Mouse (Mus musculus): ENCODE measurements around the gene Slc28a3.

The Slc28a3 gene

DNA sequence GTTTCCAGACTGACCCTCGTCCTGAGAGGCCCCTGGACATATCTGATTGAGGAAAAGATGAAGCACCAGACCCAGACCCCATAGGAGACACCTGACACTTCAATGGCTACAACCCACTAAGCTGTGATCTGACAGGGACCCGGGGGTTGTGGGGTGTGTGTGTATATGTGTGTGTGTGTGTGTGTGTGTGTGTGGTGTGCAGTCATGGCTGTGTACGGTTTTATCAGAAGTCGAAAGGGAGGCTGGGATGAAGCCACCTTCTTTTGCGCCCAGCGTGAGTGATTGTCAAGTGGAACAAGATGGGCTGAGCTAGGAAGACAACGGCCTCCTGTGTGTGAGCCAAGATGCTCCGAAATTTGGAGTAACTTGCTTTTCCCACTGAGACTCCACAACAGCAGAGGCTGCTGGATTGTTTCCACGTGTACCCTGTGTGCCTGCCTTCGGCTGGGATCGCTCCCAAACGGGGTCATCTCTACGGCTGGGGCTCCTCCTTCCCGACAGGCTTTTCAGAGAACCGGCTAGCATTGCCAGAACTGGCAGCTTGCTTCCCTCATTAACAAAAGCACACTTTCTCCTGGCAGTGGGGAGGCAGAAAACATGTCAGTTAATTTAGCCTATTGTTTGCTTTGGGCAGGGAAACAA, 50.1 kb downstream of the Slc28a3 start:
- DNase-seq (ENCODE audit: low spot score in 2 of 2), result no peak

DNA sequence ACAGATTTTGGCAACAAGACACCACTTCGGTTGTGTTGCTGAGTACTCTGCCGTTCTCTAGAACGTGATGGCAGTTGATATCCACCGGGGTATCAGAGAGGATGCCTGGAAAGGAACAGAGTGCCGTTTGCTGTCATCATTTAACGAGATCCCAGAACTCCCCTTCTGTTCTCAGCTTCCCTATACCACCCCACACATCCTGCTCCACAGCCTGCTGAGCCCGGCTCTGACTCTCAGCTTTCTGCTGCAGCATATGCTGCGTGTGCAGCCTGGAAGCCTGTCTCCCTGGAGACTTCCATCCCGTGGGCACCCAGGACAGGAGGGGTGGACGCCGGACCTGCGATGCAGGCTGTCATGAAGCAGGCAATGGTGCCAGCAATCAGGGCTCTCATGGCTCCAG, 52.5 kb downstream of the Slc28a3 start:
- no peak for DNase-seq (ENCODE audit: low spot score in 2 of 2)

GRCm38 (mm10) chr13:58556018-58556417, 54.7 kb downstream of the Slc28a3 start:
- peak in 1 of 2 experiments; percentile 47 for DNase-seq (ENCODE audit: low spot score in 2 of 2)

DNA sequence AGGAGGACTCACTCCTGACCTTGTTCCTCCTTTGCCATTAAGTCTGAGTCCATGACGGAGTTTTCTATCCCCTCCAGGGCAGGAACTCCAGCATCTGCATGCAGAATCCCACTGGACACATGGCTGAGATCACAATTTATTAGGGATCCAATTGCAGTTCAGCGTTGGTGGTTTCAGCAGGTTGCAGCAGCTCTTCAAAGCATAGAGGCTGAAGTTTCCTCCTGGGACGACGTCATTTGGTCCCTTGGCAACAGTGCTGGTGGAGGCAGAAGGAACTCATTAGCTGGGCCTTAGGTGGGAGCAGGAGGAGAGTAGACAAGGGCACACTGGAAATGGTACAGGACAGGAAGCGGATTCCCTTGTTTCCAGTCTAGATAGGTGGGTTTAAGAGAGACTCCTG, 55.1 kb downstream of the Slc28a3 start:
- no peak for DNase-seq (ENCODE audit: low spot score in 2 of 2)

DNA sequence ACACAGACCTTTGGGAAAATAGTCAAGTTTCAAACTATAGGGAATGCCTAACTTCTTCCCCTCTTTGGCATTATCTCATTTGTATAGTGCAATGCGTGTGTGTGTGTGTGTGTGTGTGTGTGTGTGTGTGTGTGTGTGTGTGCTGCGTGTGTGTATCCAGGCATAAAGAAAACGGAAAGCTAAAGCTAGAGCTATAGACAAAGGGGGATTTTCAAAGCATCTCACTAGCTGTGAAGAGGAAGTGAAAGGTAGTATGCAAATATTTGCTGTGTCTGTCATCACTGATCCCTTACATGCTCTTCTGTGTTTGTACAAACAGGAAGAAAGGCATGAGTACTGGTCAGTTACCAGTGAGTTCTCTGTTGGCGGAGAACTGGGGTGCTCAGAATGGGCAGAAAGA, 58.8 kb downstream of the Slc28a3 start:
- DNase-seq (ENCODE audit: low spot score in 2 of 2), result peak in 1 of 2 experiments; percentile 37

GRCm38 (mm10) chr13:58547570-58547969, 63.1 kb downstream of the Slc28a3 start:
- no peak for DNase-seq (ENCODE audit: low spot score in 2 of 2)

DNA sequence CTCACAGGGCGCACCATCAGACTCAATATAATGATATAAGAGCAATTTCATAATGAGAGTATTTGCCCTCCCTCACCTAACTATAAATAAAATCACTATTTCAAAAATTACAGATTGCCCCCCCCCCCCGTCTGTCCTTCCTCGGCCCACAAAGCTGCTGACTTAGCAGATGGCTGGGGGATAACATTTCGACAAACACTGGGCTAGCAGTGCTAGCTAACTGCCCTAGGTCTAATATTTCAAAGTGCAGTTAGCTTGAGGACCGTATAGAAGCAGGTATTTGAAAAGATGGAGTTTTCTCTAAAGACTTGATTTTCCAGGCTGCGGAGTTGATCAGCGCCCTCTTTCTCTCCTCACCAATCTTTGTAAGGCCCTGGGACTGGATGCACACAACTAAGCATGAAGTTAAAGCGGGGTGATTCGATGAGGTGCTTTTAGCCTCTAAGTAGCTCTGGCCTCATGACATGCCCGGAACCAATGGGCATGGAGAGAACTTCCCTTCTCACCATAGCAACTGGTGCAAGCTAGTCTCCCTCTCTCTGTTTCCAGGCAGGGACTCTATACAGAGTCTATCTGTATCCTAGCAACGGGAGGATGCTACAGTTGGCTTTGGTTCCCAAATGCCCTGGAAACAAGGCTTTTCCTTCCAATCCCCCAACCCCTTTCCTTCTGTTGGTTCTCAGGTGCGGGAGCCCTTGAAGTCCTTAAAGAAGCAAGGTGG, 66.8 kb downstream of the Slc28a3 start:
- DNase-seq (ENCODE audit: low spot score in 2 of 2), result no peak

- DNase-seq (ENCODE audit: low spot score in 2 of 2), result peak; percentile 70 to 85
Measured at GRCm38 (mm10) chr13:58543066-58543465, 67.6 kb downstream of the Slc28a3 start.

- no peak for DNase-seq (ENCODE audit: low spot score in 2 of 2)
Measured at GRCm38 (mm10) chr13:58542601-58543041, 68.1 kb downstream of the Slc28a3 start.

- DNase-seq (ENCODE audit: low spot score in 2 of 2), result no peak
Measured at GRCm38 (mm10) chr13:58542167-58542566, 68.5 kb downstream of the Slc28a3 start.

GRCm38 (mm10) chr13:58541620-58542019, 69.1 kb downstream of the Slc28a3 start:
- DNase-seq (ENCODE audit: low spot score in 2 of 2), result no peak

GRCm38 (mm10) chr13:58538966-58539365, 71.7 kb downstream of the Slc28a3 start:
- DNase-seq (ENCODE audit: low spot score in 2 of 2), result no peak

DNA sequence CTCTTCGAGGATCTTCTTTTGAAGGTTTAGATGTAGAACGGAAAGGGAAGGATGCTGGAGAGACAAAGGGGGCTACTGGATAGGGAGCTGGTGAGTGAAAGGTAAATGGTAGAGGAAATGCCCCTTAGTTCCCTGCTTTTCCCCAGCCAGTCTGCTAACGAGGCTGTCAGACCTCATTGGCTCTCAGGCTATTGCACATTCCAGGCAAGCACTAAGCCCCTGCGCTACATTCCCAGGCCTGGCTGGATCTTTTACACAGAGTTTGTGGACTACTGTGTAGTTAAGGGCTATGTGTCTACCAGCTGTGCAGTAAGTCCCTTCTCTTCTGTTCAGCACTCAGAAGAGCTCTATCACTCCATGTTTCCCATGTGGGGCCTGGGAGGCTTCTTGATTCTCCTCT, 72.3 kb downstream of the Slc28a3 start:
- no peak for DNase-seq (ENCODE audit: low spot score in 2 of 2)

- DNase-seq (ENCODE audit: low spot score in 2 of 2), result no peak
Measured at GRCm38 (mm10) chr13:58537916-58538233, 72.8 kb downstream of the Slc28a3 start.

DNA sequence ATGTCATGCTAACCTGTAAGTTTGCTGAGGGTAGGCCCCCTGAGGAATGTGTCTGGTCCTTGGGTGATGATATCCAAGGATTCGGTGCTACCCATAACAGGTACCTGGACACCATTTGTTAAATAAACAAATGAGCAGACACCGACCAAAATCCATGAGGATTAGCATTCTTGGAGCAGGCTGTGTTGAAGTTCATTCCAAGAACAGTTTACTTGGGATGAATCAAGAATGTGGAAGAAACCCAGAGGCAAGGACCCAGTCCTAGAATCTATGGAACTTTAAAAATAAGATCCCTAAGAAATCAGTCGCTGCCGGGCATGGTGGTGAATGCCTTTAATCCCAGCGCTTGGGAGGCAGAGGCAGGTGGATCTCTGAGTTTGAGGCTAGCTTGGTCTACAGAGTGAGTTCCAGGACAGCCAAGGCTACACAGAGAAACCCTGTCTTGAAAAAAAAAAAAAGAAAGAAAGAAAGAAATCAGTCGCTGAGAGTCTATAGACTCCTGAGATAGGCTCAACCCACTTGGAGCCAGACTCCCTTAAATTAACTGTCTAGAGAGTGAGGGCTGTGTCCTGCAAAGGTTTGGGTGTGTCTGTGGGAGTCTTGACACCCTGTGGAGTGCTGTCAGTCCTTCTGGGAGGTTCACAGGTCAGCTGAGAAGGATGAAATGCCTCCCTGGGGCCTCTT, 73.3 kb downstream of the Slc28a3 start:
- DNase-seq (ENCODE audit: low spot score in 2 of 2), result no peak

DNA sequence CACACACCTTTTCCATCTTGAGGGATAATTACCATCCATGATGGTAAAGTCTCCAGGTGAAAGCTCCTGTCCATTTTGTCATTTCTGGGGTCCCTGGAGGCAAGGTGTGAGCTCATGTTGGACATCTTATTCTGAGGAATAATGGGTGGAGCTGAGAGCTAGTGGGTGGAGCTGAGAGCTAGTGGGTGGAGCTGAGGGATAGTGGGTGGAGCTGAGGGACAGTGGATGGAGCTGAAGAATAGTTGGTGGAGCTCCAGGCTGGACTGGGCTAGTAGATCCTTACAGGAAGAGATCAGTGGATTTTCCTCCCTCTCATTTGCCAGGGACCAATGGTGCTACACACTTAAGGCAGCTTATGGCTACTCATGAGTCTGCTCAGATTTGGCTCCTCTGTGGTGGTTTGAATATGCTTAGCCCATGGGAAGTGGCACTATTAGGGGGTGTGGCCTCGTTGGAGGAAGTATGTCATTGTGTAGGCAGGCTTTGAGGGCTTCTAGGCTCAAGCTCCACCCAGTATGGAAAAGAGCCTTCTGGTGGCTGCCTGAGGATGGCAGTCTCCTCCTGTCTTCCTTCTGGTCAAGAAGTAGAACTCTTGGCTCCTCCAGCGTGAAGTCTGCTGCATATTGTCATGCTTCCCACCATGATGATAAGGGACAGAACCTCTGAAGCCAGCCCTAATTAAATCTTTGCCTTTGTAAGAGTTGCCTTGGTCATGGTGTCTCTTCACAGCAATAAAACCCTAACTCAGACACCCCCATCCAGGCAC, 74.0 kb downstream of the Slc28a3 start:
- no peak for DNase-seq (ENCODE audit: low spot score in 2 of 2)

DNA sequence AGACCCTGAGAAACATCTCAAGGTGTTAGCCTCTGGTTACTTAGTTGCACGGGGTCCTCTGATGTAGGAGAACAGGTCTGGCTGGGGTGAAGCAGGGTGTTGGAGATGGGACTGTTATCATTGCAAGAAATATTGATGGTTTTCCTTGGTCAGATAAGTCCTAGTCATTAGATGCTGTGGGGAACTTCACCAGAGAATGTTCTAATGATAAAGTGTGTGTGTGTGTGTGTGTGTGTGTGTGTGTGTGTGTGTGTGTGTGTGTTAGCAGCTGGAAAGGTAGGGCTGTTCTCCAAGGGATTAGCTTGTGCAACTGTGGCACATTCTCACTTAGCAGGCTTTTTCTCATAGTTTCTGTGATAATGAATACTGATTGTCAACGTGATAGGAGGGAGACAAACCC, 75.4 kb downstream of the Slc28a3 start:
- no peak for DNase-seq (ENCODE audit: low spot score in 2 of 2)

GRCm38 (mm10) chr13:58534861-58535260, 75.8 kb downstream of the Slc28a3 start:
- DNase-seq (ENCODE audit: low spot score in 2 of 2), result no peak

DNA sequence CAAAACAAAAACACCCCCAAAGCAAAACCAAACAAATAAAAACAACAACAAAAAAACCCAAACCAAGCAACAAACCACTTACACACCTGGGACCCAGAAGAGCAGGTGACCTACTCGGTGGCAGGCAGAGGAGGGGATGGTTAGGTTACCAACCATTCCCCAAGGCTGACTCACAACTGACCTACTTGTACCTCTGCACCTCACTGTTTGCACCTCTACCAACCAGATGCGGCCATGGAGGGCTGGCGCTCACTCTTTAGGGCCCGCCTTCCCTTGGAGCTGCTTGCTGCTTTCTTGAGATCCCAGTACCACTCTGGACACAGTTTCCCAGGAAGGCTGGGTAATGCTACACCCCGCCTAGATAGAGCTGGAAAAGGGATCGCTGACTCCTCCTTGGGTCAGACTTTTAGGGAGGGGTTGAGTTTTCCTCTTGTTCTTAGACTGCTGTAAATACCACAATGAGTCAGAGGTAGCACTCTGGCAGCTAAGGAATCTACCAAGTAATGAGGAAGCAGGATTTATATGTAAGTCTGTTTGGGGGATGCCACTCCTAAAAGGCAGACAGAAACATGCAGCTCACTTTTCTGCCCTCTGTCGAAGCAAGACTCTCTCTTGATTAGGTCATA, 76.3 kb downstream of the Slc28a3 start:
- DNase-seq (ENCODE audit: low spot score in 2 of 2), result no peak

DNA sequence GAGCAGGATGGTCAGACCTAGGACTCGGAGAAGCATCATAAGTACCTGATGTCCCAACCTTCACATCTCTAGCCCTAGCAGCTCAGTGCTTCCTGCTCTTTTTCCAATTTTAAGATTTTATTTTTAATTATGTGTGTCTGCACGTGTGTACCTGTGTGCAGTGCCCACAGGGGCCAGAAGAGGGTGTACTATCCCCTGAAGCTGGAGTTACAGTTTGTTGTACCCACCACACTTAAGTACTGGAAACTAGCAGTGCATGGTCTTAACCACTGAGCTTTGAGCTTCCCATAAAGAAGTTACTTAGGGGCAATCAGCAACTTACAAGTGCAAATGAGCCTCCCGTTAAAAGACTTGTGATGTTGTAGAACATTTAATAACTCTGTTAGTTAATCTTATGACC, 86.1 kb downstream of the Slc28a3 start:
- DNase-seq (ENCODE audit: low spot score in 2 of 2), result no peak

DNA sequence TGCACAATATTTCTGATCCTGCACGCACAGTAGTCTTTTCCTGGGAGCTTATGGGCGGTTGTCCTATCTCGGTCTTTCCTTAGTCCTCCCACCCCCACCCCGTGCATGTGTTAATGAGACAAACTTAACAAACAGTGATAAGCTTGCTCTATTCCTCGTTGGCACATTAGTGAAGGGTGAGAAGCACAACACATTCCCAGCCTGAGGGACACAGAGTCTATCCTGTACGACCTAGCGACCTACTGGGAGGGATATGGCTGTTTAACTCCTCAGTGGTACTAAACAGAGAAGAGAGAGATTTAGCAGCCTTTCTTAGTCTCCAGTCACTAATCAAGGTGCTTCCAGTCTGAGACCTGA, 86.9 kb downstream of the Slc28a3 start:
- no peak for DNase-seq (ENCODE audit: low spot score in 2 of 2)

All from spleen, postnatal 10 days (tissue).